Mouse (Mus musculus) megakaryocyte, embryonic 14.5 days (primary cell): Measurements from ENCODE around the gene Nr1i2. TPM values are rescaled to one million over a fixed set of nuclear protein-coding genes. Genes with fewer than 3 reads are reported as not detected.
"Not testable (repeated sequence)": the region's sequence is repeated elsewhere in the genome, so short reads cannot be mapped to it uniquely, and the experiment has no call there.

Source experiments
- H3K27me3 ChIP-seq: replicated peaks from 2 replicates; pipeline ENCODE3; 2012; ENCODE audit warnings: inconsistent platforms
- H3K36me3 ChIP-seq: replicated peaks from 2 replicates; pipeline ENCODE3; 2012; ENCODE audit warnings: low read length, inconsistent platforms, mixed read lengths
- H3K4me1 ChIP-seq: 2 replicates; pipeline ENCODE4 v1.6.1; 2012; ENCODE audit warnings: inconsistent platforms
- H3K4me3 ChIP-seq: replicated peaks from 2 replicates; pipeline ENCODE3; 2012; ENCODE audit warnings: moderate library complexity, mild to moderate bottlenecking, inconsistent platforms
- H3K9me3 ChIP-seq: 2 replicates; pipeline ENCODE4 v1.6.1; 2012; ENCODE audit warnings: inconsistent platforms
- FLI1 ChIP-seq: IDR thresholded peaks from 2 replicates; pipeline ENCODE4 v1.6.1; 2012; ENCODE audit warnings: low read length, inconsistent platforms, mixed read lengths
- GATA1 ChIP-seq: IDR thresholded peaks from 3 replicates; pipeline ENCODE4 v1.6.1; 2012; ENCODE audit warnings: mixed read lengths, low read length, inconsistent platforms, borderline replicate concordance
- polyA plus RNA-seq: library from polyadenylated mRNA; stranded (reverse); fragments of >175 nt; gene quantifications from 2 replicates; pipeline ENCODE4 v1.2.3, GENCODE M21; 2012; ENCODE audit warnings: low replicate concordance; ENCODE audit not compliant: insufficient read depth

Nr1i2 gene
- polyA plus RNA-seq, 1 experiment, result not detected

DNA sequence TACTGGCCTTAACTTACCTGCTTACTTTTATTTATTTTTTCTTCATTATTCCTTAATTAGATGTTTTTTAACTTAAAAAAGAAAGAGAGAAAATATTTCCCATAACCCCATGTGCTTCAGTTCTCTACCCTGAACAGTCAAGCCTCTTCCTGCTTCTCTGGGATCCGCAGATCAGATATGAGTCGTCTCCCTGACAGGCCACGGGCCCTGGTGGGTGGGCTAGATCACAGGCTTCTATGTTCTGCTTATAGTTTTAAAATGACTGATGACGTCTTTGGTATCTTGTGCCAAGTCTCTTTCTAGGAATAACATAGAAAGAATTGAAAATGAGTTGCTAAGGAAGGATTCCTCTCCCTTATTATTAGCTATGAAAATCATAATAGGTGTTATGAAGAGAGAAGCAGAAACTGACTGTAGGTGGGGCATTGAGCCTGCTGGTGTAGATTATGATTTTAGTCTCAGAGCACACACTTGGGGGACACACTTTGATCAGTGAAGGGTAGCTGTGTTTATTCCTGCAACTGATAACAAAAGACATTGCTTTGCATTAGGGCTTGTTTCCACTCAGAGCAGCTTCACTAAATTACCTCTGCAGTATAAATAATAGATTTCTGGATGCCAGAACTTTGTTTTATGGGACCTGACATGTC, 57.6 kb downstream of the Nr1i2 start:
- no peak for TF ChIP-seq GATA1
- TF ChIP-seq FLI1, result no peak

DNA sequence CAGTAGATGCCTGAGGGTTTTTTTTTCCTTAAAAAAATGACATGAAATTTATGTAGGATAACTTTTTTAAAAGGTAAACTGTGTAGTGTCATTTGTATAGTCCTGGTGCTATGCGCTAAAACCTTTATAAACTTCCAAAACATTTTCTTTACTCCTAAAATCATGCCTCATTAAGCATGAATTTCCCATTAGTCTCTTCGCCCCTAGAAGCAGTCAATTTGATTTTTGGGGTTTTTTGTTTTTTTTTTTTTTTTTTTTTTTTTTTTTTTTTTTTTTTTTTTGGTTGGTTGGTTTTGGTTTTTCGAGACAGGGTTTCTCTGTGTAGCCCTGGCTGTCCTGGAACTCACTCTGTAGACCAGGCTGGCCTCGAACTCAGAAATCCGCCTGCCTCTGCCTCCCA, 72.1 kb downstream of the Nr1i2 start:
- H3K4me1 ChIP-seq, result peaks cover 23% of the 10 kb centered on the region
- not testable (repeated sequence) for H3K4me3 ChIP-seq, H3K27me3 ChIP-seq
- H3K36me3 ChIP-seq, result peaks cover 83% of the 10 kb centered on the region
- peaks cover 18% of the 10 kb centered on the region for H3K9me3 ChIP-seq

More for the DNA sequence above, 57.6 kb downstream of the Nr1i2 start:
- no peaks in the 10 kb centered on the region for H3K9me3 ChIP-seq
- no peaks in the 10 kb centered on the region for H3K27me3 ChIP-seq
- peaks cover 39% of the 10 kb centered on the region for H3K4me1 ChIP-seq
- peaks cover 77% of the 10 kb centered on the region for H3K36me3 ChIP-seq
- H3K4me3 ChIP-seq, result no peak overlapping the region

GRCm38 (mm10) chr16:38205272-38205671, 89.4 kb downstream of the Nr1i2 start:
- Histone ChIP-seq H3K27me3 (no peaks in the 10 kb centered on the region), H3K4me3 (no peak overlapping the region), H3K36me3 (peaks cover 84% of the 10 kb centered on the region), H3K9me3 (no peaks in the 10 kb centered on the region), H3K4me1 (peaks cover 4% of the 10 kb centered on the region)
- TF ChIP-seq GATA1, result no peak
- no peak for TF ChIP-seq FLI1

Other genes starting within 250 kb of the Nr1i2 start
- gene Gsk3b, start 205.8 kb downstream of the Nr1i2 start, polyA plus RNA-seq, result 5.8 and 14.0 TPM in 2 replicates
- gene Maats1, start 47.3 kb upstream of the Nr1i2 start, polyA plus RNA-seq, result not detected in 2 replicates
- 25.9 and 292 TPM in 2 replicates for gene Cox17, start 52.2 kb upstream of the Nr1i2 start, polyA plus RNA-seq
- 272 and 1,896 TPM in 2 replicates for gene Gm21987, start 52.2 kb upstream of the Nr1i2 start, polyA plus RNA-seq
- gene Popdc2, start 67.4 kb upstream of the Nr1i2 start, polyA plus RNA-seq, result 2.8 and 5.0 TPM in 2 replicates
- gene Pla1a, start 138.3 kb upstream of the Nr1i2 start, polyA plus RNA-seq, result not detected in 2 replicates
- gene Adprh, start 157.9 kb upstream of the Nr1i2 start, polyA plus RNA-seq, result 423 and 659 TPM in 2 replicates
- 0.17 TPM in 1 of 2 replicates, not detected in the other for gene Cd80, start 160.7 kb upstream of the Nr1i2 start, polyA plus RNA-seq
- gene Timmdc1, start 227.8 kb upstream of the Nr1i2 start, polyA plus RNA-seq, result 26.4 and 39.4 TPM in 2 replicates